Mouse (Mus musculus) kidney, embryonic 16.5 days (tissue): Measurements from ENCODE around the gene Mocs2. TPM values are rescaled to one million over a fixed set of nuclear protein-coding genes. Genes with fewer than 3 reads are reported as not detected.

Source experiments
- ATAC-seq: fragments of 200-750 bp; cut with Nextera tagmentation; 2 replicates; pipeline ENCODE4 v1.8.0; 2017; ENCODE audit warnings: moderate TSS enrichment; ENCODE audit not compliant: low FRiP score, low TSS enrichment
- H3K27ac ChIP-seq: fragments of 300-500 bp; sonication (generic); 2 replicates; pipeline ENCODE4 v1.5.1; 2014; ENCODE audit warnings: low read length
- H3K27me3 ChIP-seq: fragments of 300-500 bp; sonication (generic); 2 replicates; pipeline ENCODE4 v1.6.1; 2014; ENCODE audit warnings: low read length, control low read depth, mixed read lengths; ENCODE audit not compliant: insufficient read depth
- H3K36me3 ChIP-seq: fragments of 300-500 bp; sonication (generic); 2 replicates; pipeline ENCODE4 v1.6.1; 2014; ENCODE audit warnings: low read length, control low read depth, mixed read lengths; ENCODE audit not compliant: insufficient read depth
- H3K4me1 ChIP-seq: fragments of 300-500 bp; sonication (generic); 2 replicates; pipeline ENCODE4 v1.6.1; 2014; ENCODE audit warnings: low read length, control low read depth, mixed read lengths; ENCODE audit not compliant: insufficient read depth
- H3K4me2 ChIP-seq: fragments of 300-500 bp; sonication (generic); replicated peaks from 2 replicates; pipeline ENCODE4 v1.6.1; 2014; ENCODE audit warnings: low read depth, low read length
- H3K4me3 ChIP-seq: fragments of 300-500 bp; sonication (generic); 2 replicates; pipeline ENCODE4 v1.5.1; 2014; ENCODE audit warnings: mild to moderate bottlenecking, low read length
- H3K9ac ChIP-seq: fragments of 300-500 bp; sonication (generic); replicated peaks from 2 replicates; pipeline ENCODE4 v1.6.1; 2014; ENCODE audit warnings: low read length
- H3K9me3 ChIP-seq: fragments of 300-500 bp; sonication (generic); 2 replicates; pipeline ENCODE4 v1.6.1; 2016; ENCODE audit warnings: low read length, control low read depth
- WGBS: fragments of 180-500 bp; shearing (Covaris S2); extraction: QIAGEN DNeasy Blood & Tissue Kit; methylation state at CpG from one replicate; pipeline ENCODE4 v1.1.7; 2014; 5-methylcytosine and 5-hydroxymethylcytosine counted together
- polyA plus RNA-seq: library from polyadenylated mRNA; unstranded; fragments of >200 nt; fragmentation: Nextera tagmentation; extraction: Ambion mirVana; gene quantifications from 2 replicates; pipeline ENCODE4 v1.2.1, GENCODE M21; 2015

The Mocs2 gene
- polyA plus RNA-seq, 1 experiment from 2014 or later = 86.7 TPM

DNA sequence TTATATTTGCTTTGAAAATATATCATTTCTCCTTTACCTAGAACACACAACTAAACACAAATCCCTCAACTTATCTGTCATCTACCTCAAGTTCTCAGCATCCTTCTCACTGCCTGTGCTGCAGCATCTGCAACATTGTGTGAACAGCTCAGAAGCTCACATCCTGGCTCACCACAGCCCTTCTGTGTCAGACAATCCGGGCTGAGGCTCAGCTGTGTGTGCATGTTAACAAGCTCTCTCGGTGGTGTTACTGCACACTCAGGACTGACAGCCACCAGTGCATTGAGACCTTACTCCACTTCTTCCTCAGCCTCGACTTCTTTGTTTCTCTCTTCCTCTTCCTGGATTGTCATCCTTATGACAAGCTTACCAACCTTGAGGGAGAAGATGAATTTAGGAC is 30.9 kb downstream of the Mocs2 start:
- H3K9ac ChIP-seq = no peak overlapping the region
- no peak overlapping the region for H3K4me2 ChIP-seq
- WGBS = 65% methylated on average over 3 of the region's 3 CpGs
- H3K27me3 ChIP-seq = no peaks in the 10 kb centered on the region
- H3K36me3 ChIP-seq = no peaks in the 10 kb centered on the region
- H3K4me1 ChIP-seq = 0 out of 2 replicates have a peak, but pooled peaks cover 3% of the 10 kb centered on the region
- no peak overlapping the region for H3K4me3 ChIP-seq
- H3K27ac ChIP-seq = no peak overlapping the region
- no peak for ATAC-seq
- no peaks in the 10 kb centered on the region for H3K9me3 ChIP-seq

DNA sequence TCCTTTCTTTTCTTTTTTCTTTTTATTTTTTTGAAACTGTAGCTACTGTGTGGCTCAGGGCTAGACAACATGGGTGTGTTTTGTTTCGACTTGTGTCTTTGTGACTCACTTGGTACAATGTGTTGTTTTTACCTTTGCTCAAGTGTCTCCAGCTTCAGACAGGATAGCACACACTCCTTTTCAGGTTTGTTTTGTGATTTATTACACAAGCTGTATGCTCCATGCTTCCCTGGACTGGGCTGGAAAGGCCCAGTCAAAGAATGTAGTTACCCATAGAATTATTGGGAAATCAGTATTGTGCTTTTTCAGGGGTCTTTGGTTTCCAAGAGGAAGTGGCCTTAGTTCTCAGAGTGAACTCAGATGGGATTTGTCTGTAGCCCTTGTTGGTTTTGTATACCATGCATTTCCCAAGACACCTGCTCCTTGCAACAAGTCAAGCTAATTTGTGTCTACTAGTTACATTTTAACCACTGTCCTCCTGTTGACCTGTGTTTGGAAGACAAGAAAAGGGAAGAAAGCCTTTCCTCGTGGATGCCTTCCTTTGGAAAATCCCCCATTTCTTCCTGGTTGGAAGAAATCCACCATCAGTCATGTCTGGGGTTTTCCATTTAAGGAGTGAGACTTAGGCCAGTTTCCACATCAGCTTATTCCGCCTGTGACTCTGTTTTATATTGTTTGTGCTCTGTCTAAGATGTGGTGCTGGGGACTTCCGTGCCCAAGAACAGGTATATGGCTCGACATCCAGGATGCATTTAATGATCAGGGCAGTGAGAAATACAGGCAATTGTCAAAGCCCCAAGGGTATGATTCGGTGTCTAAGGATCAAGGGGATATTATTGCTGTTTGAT is 34.5 kb downstream of the Mocs2 start:
- Histone ChIP-seq H3K27ac (peak overlapping the region; percentile 88), H3K9ac (no peak overlapping the region), H3K36me3 (no peaks in the 10 kb centered on the region), H3K9me3 (no peaks in the 10 kb centered on the region), H3K27me3 (no peaks in the 10 kb centered on the region), H3K4me1 (peaks cover 3% of the 10 kb centered on the region; the same call in 1 of the 2 replicates), H3K4me3 (no peak overlapping the region), H3K4me2 (no peak overlapping the region)
- WGBS = 59% methylated on average over 6 of the region's 6 CpGs
- ATAC-seq = peak; percentile 84

DNA sequence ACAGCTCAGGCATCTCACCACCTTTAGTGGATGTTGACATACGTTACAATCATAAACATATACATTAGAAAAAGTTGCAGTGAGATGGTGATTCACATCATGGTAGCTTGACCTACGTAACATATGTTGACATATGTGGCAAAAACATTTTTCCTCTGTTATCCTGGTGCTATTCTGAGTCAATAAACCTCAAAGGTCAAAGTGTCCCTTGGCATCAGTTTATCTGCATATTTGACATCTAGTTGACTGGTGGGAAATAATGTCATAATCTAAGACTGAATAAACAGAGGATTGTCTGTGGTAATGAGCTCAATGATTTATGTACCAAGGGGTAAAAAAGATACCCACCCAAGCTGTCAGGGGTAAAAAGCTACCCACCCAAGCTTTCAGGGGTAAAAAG is 35.1 kb downstream of the Mocs2 start:
- ATAC-seq = no peak
- Histone ChIP-seq H3K27ac (peak overlapping the region; percentile 88), H3K9me3 (no peaks in the 10 kb centered on the region), H3K4me1 (peaks cover 3% of the 10 kb centered on the region; the same call in 1 of the 2 replicates), H3K4me3 (no peak overlapping the region), H3K4me2 (no peak overlapping the region), H3K9ac (no peak overlapping the region), H3K27me3 (no peaks in the 10 kb centered on the region), H3K36me3 (no peaks in the 10 kb centered on the region)
- 81% methylated on average over 2 of the region's 2 CpGs for WGBS

DNA sequence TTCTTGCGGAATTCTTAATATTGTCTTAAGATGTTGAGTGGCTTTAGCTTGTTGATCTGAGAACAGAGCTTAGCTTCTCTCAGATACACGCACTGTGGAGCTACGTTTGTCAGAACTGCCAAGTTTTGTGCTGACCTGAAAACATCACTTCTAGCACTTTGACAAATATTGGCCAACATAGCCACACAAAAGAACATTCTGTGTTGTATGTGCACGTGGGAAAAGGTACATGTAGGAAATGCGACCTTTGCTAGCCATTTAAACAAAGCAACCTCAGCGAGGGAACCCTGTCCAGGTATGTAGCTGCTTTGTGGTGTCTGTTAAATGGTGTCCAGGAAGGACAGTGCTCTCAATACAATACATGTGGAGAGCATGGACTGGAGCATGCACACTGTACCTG is 36.0 kb downstream of the Mocs2 start:
- Histone ChIP-seq H3K9ac (no peak overlapping the region), H3K36me3 (no peaks in the 10 kb centered on the region), H3K4me2 (no peak overlapping the region), H3K4me1 (peaks cover 3% of the 10 kb centered on the region; the same call in 1 of the 2 replicates), H3K27me3 (no peaks in the 10 kb centered on the region), H3K27ac (no peak overlapping the region), H3K4me3 (no peak overlapping the region), H3K9me3 (no peaks in the 10 kb centered on the region)
- WGBS = 87% methylated on average over 6 of the region's 6 CpGs
- ATAC-seq = no peak

DNA sequence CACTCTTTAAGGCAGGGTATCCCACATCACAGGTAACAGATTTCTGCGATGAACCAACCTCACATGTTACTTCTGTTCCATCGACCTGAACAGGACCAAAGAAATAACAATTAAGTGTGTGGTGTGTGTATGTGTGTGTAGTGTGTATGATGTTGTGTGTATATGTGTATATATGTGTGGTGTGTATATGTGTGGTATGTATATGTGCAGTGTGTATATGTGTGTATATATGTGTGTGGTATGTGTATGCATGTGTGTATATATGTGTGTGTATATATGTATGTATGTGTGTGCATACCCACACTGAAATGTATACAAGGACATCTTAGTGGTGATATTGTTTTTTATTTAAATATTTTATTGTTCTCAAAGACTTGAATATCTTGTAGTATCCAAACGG is 36.4 kb downstream of the Mocs2 start:
- ATAC-seq = no peak
- Histone ChIP-seq H3K27me3 (no peaks in the 10 kb centered on the region), H3K9me3 (no peaks in the 10 kb centered on the region), H3K36me3 (no peaks in the 10 kb centered on the region), H3K4me3 (no peak overlapping the region), H3K4me2 (no peak overlapping the region), H3K4me1 (peaks cover 3% of the 10 kb centered on the region; the same call in 1 of the 2 replicates), H3K9ac (no peak overlapping the region), H3K27ac (no peak overlapping the region)
- 93% methylated on average over 3 of the region's 3 CpGs for WGBS

DNA sequence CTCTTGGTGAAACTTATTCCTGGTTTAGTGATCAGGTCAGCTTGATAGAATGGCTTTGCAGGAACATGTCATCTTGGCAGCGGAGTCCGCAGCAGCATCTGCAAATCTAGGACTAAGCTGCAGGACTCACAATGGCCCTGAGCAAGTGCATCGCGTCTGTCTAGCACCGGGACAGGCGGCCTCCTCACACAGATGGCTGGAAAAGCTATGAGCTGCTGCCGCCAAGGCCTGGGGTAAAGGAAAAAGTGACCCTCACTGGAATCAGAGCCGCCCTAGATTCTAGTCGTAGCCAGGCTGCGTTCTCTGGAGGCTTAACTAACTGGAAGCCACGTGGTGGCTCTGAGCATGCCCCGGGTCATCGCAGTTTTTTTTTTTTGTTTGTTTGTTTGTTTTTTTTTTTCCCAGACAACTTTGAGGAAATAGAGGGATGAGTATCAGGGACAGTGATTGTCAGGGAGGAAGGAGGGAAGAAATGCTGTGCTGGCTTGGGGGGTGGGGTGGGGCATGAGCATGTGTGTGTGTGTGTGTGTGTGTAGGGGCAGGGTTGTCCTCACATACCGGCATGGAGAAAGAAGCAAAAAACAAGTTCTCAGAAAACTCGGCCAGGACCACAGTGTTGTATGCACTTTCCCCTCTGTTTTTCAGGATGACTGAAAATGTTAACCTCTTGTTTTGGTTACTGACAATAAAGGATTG is 37.7 kb downstream of the Mocs2 start:
- 31% methylated on average over 15 of the region's 15 CpGs for WGBS
- no peaks in the 10 kb centered on the region for H3K27me3 ChIP-seq
- peaks cover 3% of the 10 kb centered on the region; the same call in 1 of the 2 replicates for H3K4me1 ChIP-seq
- no peaks in the 10 kb centered on the region for H3K9me3 ChIP-seq
- no peak overlapping the region for H3K9ac ChIP-seq
- ATAC-seq = no peak; the same call in 1 of the 2 replicates
- peak overlapping the region; percentile 25 for H3K4me2 ChIP-seq
- H3K27ac ChIP-seq = no peak overlapping the region
- H3K4me3 ChIP-seq = no peak overlapping the region
- H3K36me3 ChIP-seq = no peaks in the 10 kb centered on the region

DNA sequence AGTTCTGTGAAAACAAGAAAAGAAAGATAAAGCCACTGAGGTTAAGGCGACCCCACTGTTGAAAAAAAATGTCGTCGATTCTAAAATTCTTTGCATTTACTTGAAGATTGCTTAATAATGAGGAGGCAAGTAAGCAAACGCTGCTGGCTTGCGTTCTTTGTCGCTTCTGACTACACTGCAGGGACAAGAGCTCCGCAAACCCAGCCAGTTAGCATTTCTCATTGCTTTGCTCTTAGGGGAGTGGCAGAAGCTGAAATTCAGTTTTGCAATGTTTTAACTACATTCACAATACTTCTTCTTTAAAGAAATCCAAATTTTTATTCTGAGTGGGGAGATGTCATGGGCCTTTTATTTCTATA is 38.2 kb downstream of the Mocs2 start:
- no peak overlapping the region for H3K4me2 ChIP-seq
- H3K36me3 ChIP-seq = no peaks in the 10 kb centered on the region
- no peak overlapping the region for H3K9ac ChIP-seq
- H3K4me3 ChIP-seq = no peak overlapping the region
- H3K27me3 ChIP-seq = no peaks in the 10 kb centered on the region
- H3K4me1 ChIP-seq = peaks cover 3% of the 10 kb centered on the region; the same call in 1 of the 2 replicates
- ATAC-seq = no peak
- no peaks in the 10 kb centered on the region for H3K9me3 ChIP-seq
- WGBS = 57% methylated on average over 7 of the region's 7 CpGs
- H3K27ac ChIP-seq = no peak overlapping the region

DNA sequence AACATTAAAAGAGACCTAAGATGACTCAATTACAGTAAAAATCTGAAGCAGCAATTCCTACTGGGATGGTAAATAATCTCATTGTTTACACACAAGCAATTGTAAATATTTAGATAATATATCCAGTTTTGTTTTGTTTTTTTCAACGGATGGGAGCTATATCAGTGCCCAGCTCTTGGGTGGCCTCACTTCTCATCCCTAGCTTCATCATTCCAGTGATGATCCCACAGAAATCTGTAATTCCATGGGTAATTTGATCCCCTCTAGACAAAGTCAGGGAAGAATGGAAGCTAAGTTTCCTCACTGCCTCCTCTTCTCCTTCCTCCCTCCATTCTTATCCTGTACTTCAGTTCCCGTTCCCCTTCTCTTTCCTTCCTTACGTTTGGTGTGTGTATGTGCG is 39.5 kb downstream of the Mocs2 start:
- no peaks in the 10 kb centered on the region for H3K36me3 ChIP-seq
- H3K4me2 ChIP-seq = no peak overlapping the region
- H3K4me1 ChIP-seq = peaks cover 1% of the 10 kb centered on the region; the same call in 1 of the 2 replicates
- no peak overlapping the region for H3K9ac ChIP-seq
- H3K4me3 ChIP-seq = no peak overlapping the region
- WGBS = 85% methylated on average over 4 of the region's 4 CpGs
- H3K9me3 ChIP-seq = no peaks in the 10 kb centered on the region
- ATAC-seq = no peak
- no peak overlapping the region for H3K27ac ChIP-seq
- no peaks in the 10 kb centered on the region for H3K27me3 ChIP-seq

DNA sequence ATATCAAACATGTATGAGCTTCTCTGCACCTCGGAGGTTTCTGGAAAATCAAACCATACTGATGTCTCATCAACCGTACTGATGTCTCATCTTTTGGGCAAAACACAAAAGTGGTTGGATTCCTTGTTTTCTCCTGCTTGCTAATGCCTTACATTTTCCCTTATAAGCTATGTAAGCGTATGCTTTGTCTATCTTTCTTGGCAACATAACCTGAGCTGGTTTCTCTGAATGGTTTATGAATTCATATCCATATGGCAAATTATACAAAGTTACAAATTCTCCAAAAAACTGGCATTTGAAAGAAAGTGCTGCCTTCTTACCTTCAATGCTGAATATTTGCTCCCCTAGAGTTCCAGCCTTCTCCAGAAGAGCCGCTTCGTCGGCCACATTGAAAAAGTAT is 56.7 kb downstream of the Mocs2 start:
- Histone ChIP-seq H3K9me3 (peaks cover under 1% of the 10 kb centered on the region; the same call in 1 of the 2 replicates), H3K36me3 (0 out of 2 replicates have a peak, but pooled peaks cover under 1% of the 10 kb centered on the region), H3K4me3 (no peak overlapping the region), H3K9ac (no peak overlapping the region), H3K27ac (no peak overlapping the region), H3K4me2 (no peak overlapping the region), H3K4me1 (no peaks in the 10 kb centered on the region), H3K27me3 (no peaks in the 10 kb centered on the region)
- ATAC-seq = no peak
- WGBS = 96% methylated on average over 6 of the region's 6 CpGs
